Mouse (Mus musculus) thymus, adult 2 months (tissue): ENCODE results near the gene Smarca4. TPM values are rescaled to one million over a fixed set of nuclear protein-coding genes. Genes with fewer than 3 reads are reported as not detected.

ENCODE experiments used
- DNase-seq: peaks from one replicate; pipeline ENCODE4 v3.0.0; 2021
- H3K27ac ChIP-seq: fragments of 200-500 bp; 2 replicates; pipeline ENCODE4 v1.5.1; 2012; ENCODE audit warnings: low read length, control low read depth; ENCODE audit not compliant: control insufficient read depth, insufficient read depth
- H3K27me3 ChIP-seq: fragments of 200-500 bp; 2 replicates; pipeline ENCODE4 v1.6.1; 2012; ENCODE audit warnings: mild to moderate bottlenecking, low read length, moderate library complexity, mixed read lengths; ENCODE audit not compliant: control insufficient read depth, insufficient read depth
- H3K36me3 ChIP-seq: fragments of 200-500 bp; 2 replicates; pipeline ENCODE4 v1.6.1; 2012; ENCODE audit warnings: mild to moderate bottlenecking, low read length, moderate library complexity; ENCODE audit not compliant: control insufficient read depth, insufficient read depth
- H3K4me1 ChIP-seq: fragments of 200-500 bp; replicated peaks from 2 replicates; pipeline ENCODE4 v1.6.1; 2012; ENCODE audit warnings: low read length; ENCODE audit not compliant: control insufficient read depth, insufficient read depth
- H3K4me3 ChIP-seq: fragments of 200-500 bp; 2 replicates; pipeline ENCODE4 v1.5.1; 2012; ENCODE audit warnings: mild to moderate bottlenecking, low read length, control low read depth, moderate library complexity; ENCODE audit not compliant: control insufficient read depth, insufficient read depth
- CTCF ChIP-seq: fragments of 200-500 bp; IDR thresholded peaks from 2 replicates; pipeline ENCODE4 v1.5.1; 2012; ENCODE audit warnings: mild to moderate bottlenecking, control low read depth, low read length, moderate library complexity, borderline replicate concordance; ENCODE audit not compliant: control insufficient read depth, poor library complexity, insufficient read depth; ENCODE audit errors: extremely low read depth
- POLR2A ChIP-seq: fragments of 200-500 bp; IDR thresholded peaks from 2 replicates; pipeline ENCODE4 v1.6.1; 2012; ENCODE audit warnings: mild to moderate bottlenecking, low read length, control low read depth, moderate library complexity; ENCODE audit not compliant: control insufficient read depth, poor library complexity, insufficient read depth; ENCODE audit errors: extremely low read depth
- WGBS: fragments of 180-500 bp; shearing (Covaris S2); methylation state at CpG from one replicate; pipeline ENCODE4 v1.1.7; 2018; 5-methylcytosine and 5-hydroxymethylcytosine counted together
- polyA plus RNA-seq: library from polyadenylated mRNA; depleted of rRNA; stranded (reverse); fragments of >200 nt; gene quantifications from 2 replicates; pipeline ENCODE4 v1.2.3, GENCODE M21; 2012

Smarca4 gene
- polyA plus RNA-seq, 1 experiment, result 156 TPM

DNA sequence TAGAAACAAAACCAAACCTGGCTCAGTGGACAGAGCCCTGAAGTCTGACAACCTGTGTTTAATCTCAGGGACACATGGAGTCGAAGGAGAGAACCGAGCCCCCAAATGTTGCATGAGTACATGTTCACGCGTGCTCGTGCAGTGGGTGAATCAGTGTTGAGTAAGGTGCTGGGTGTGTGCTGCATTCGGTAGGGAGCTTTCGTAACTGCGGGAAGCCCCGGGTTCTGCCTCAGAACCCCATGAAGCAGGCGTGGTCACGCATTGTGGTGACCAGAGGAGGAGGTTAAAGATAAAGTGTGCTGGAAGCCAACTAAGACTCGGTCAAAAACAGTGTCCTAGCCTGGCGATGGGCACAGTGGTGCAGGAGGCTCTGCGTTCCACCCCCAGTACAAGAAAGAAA lies 124.5 kb downstream of the Smarca4 start:
- Histone ChIP-seq H3K4me1 (no peaks in the 10 kb centered on the region), H3K27ac (no peak overlapping the region), H3K4me3 (no peak overlapping the region), H3K27me3 (no peaks in the 10 kb centered on the region), H3K36me3 (no peaks in the 10 kb centered on the region; the same call in none of the 2 replicates)
- TF ChIP-seq POLR2A (no peak), CTCF (no peak)
- DNase-seq, result no peak
- 96% methylated on average over 14 of the region's 14 CpGs for WGBS

DNA sequence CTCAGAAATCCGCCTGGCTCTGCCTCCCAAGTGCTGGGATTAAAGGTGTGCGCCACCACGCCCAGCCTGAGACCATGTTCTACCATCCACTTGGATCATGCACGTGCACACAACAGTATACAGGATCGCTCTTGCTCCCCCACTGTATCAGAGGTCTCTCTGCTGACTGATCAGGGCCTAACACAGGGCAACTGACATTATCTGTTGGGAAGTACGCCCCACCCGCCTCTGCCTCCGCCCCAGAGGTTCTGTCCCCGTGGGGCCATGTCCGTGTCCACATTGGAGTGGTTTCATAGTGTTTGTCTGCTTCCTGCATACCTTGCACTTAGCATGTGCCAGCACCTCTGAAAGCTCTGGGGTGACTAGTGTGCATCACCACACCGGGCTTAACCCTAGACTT lies 125.5 kb downstream of the Smarca4 start:
- Histone ChIP-seq H3K4me3 (no peak overlapping the region), H3K36me3 (no peaks in the 10 kb centered on the region; the same call in 1 of the 2 replicates), H3K27me3 (no peaks in the 10 kb centered on the region), H3K27ac (no peak overlapping the region), H3K4me1 (no peaks in the 10 kb centered on the region)
- WGBS, result 97% methylated on average over 11 of the region's 11 CpGs
- no peak for DNase-seq
- TF ChIP-seq CTCF (no peak), POLR2A (no peak)

DNA sequence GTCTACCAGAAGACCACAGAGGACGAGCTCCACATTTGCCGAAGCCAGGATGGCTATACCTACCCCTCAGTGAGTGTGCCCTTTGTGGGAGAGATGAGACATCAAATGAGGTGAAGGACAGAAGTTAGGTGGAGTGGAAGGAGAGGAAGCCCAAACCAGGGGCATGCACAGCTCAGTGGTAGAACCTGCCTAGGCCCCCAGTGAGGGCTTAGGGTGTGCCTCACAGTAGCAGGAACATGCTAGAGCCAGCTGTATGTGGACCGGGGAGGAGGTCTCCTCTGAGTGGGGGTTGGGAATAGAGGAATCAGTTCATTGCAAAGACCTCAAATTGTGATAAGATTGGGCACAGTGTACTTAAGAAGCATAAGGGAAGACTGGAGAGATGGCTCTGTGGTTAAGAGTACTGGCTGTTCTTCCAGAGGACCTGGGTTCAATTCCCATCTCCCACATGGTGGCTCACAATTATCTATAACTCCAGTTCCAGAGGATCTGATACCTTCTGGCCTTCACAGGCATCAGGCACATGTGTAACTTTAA lies 131.3 kb downstream of the Smarca4 start:
- TF ChIP-seq CTCF, result no peak
- Histone ChIP-seq H3K4me1 (no peaks in the 10 kb centered on the region), H3K4me3 (no peak overlapping the region), H3K36me3 (peaks cover 6% of the 10 kb centered on the region; the same call in 1 of the 2 replicates), H3K27ac (no peak overlapping the region), H3K27me3 (no peaks in the 10 kb centered on the region)
- 96% methylated on average over 3 of the region's 3 CpGs for WGBS
- DNase-seq, result no peak

DNA sequence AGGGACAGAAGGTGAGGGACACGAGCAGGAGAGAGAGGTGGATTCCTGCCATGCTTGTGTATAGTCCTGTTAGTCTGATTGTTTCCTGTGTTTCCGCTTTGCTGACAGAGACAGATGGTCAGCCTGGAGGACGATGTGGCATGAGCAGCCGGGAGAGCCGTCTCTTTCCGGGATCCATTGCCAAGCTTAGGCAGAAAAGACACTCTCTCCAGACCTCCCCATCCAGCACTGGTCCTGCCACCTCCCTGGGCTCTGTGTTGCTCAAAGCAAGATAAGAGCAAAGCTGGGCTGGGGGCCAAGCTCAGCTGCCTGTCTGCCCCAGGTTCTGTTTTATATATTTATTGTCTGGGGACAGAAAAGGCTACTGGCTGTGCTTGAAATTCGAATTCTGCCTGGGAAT lies 132.1 kb downstream of the Smarca4 start:
- no peak for TF ChIP-seq CTCF
- 79% methylated on average over 7 of the region's 7 CpGs for WGBS
- Histone ChIP-seq H3K4me1 (no peaks in the 10 kb centered on the region), H3K27ac (no peak overlapping the region), H3K4me3 (no peak overlapping the region), H3K36me3 (peaks cover 6% of the 10 kb centered on the region; the same call in 1 of the 2 replicates), H3K27me3 (no peaks in the 10 kb centered on the region)
- no peak for DNase-seq

DNA sequence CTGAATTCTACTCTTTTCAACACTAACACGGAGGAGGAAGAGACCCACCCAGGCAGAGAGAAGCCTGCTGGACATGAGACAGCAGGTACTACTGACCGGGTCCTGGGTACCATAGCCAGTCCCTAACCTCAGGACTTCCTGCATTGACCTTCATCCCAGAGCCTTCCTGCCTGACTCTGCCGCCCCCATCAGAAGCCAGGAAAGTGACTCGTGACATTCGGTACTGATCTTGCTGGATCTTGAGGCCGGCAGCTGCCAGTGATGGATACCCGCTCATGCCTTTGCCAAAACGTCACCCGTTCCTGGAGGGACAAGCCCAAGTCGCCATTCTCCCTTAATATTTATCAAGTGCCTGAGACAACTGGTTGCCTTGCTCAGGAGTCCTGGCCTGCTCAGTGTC lies 132.5 kb downstream of the Smarca4 start:
- H3K36me3 ChIP-seq, result peaks cover 6% of the 10 kb centered on the region; the same call in 1 of the 2 replicates

DNA sequence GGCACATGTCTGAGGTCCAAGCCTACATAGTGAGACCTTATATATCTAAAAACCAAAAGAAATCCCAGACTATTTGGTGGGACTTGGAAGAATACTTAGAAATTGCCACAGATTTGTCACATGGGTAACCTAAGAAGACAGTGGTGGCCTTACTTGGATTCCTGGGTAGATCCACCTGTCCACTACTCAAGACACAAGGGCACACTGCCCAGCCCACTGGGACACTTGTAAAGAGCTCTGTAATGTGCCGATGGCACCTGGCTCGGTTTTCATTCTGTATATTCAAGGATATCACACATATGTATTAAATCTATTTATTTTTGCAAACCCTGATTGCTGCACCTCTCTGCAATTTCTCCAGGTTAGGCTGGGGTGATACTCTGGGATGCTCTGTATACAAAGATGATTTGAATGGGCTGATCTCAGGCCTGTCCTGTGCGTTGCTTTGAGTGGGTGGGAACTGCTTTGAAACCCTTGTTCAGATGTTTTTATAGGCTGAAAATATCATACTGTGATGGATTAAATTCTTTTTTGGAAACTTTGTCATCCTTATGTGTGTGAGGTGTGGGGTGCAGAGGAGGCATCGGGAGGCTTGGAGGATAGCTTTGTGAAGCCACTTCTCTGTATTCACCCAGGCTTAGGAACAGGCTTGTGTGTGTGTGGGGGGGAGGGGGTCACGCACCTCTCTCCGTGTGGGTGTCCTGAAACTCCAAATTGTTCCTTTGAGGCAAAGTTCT lies 133.6 kb downstream of the Smarca4 start:
- H3K4me3 ChIP-seq, result no peak overlapping the region
- no peak overlapping the region for H3K27ac ChIP-seq
- TF ChIP-seq POLR2A, result no peak
- no peak for TF ChIP-seq CTCF
- peaks cover 6% of the 10 kb centered on the region; the same call in 1 of the 2 replicates for H3K36me3 ChIP-seq
- no peak for DNase-seq
- 96% methylated on average over 6 of the region's 6 CpGs for WGBS
- no peaks in the 10 kb centered on the region for H3K27me3 ChIP-seq
- no peaks in the 10 kb centered on the region for H3K4me1 ChIP-seq

More for the DNA sequence above, 132.5 kb downstream of the Smarca4 start:
- Histone ChIP-seq H3K4me1 (no peaks in the 10 kb centered on the region), H3K27me3 (no peaks in the 10 kb centered on the region), H3K27ac (no peak overlapping the region), H3K4me3 (no peak overlapping the region)
- WGBS, result 91% methylated on average over 10 of the region's 10 CpGs
- DNase-seq, result no peak
- TF ChIP-seq POLR2A, result no peak
- TF ChIP-seq CTCF, result no peak
